Mouse (Mus musculus) layer of hippocampus, adult 9-11 months (tissue): ENCODE measurements at regions not wholly inside any gene's neighbourhood (a gene's known extent, or its start where the extent isn't known, plus 50 kb on each side); places are given as distances from the start of the nearest gene placed in this dataset.
A peak's percentile ranks its signal among the peaks of the same experiment; 100 is the strongest.

Source experiments
- DNase-seq: peaks from one replicate; pipeline ENCODE4 v3.0.0; 2022

- peak; percentile 86 for DNase-seq
Observed at GRCm38 (mm10) chr3:52197982-52198750, 70.0 kb upstream of the Foxo1 start.

- peak; percentile 24 for DNase-seq
Observed at GRCm38 (mm10) chr3:52198751-52199738, 69.1 kb upstream of the Foxo1 start.

- DNase-seq = no peak
Observed at GRCm38 (mm10) chr3:52200106-52200505, 68.0 kb upstream of the Foxo1 start.

- peak; percentile 26 for DNase-seq
Observed at GRCm38 (mm10) chr3:52210556-52211302, 57.4 kb upstream of the Foxo1 start.

- DNase-seq = no peak
Observed at GRCm38 (mm10) chr3:52211303-52211695, 56.8 kb upstream of the Foxo1 start.

- no peak for DNase-seq
Observed at GRCm38 (mm10) chr3:52214114-52214513, 54.0 kb upstream of the Foxo1 start.

GRCm38 (mm10) chr3:52215083-52215482, 53.1 kb upstream of the Foxo1 start:
- DNase-seq = no peak
